Mouse (Mus musculus): ENCODE measurements around the gene Sergef.

DNA sequence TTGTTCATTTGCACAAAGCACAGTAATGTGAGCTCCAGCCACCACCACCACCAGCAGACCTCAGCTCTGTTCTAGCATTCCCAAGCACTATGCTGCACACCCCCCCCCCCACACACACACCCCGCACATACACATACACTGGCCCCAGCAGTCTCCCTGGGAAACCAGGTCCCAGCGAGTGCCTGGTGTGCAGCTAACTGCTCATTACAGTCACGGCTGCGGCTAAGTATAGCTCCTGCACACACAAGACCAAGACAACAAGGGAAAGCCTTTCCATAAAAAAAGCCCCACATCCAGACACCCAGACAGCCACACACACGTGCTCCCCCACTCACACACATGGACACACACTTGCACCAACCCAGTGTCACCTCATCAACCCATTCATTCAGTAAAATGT lies 226.8 kb downstream of the Sergef start:
- no peak for TF ChIP-seq CTCF (IDR thresholded peaks at IDR 0.05; ENCODE audit: low read depth, low read length)
- no peak for TF ChIP-seq GATA1 (IDR thresholded peaks at IDR 0.05; ENCODE audit: borderline replicate concordance, low read length)
- TF ChIP-seq POLR2AphosphoS5 (IDR thresholded peaks at IDR 0.05; ENCODE audit: insufficient replicate concordance, low read depth, low read length) = no peak
- no peak for TF ChIP-seq TAL1 (conservative IDR thresholded peaks at IDR 0.05; ENCODE audit: low read depth, low read length)

All from G1E (cell line).